Mouse (Mus musculus) thymus, adult 2 months (tissue): ENCODE data around the gene Scyl2.

Experiments
- CTCF ChIP-seq: fragments of 200-500 bp; IDR thresholded peaks from 2 replicates; pipeline ENCODE4 v1.5.1; 2012; ENCODE audit warnings: mild to moderate bottlenecking, control low read depth, low read length, moderate library complexity, borderline replicate concordance; ENCODE audit not compliant: control insufficient read depth, poor library complexity, insufficient read depth; ENCODE audit errors: extremely low read depth
- POLR2A ChIP-seq: fragments of 200-500 bp; IDR thresholded peaks from 2 replicates; pipeline ENCODE4 v1.6.1; 2012; ENCODE audit warnings: mild to moderate bottlenecking, low read length, control low read depth, moderate library complexity; ENCODE audit not compliant: control insufficient read depth, poor library complexity, insufficient read depth; ENCODE audit errors: extremely low read depth

DNA sequence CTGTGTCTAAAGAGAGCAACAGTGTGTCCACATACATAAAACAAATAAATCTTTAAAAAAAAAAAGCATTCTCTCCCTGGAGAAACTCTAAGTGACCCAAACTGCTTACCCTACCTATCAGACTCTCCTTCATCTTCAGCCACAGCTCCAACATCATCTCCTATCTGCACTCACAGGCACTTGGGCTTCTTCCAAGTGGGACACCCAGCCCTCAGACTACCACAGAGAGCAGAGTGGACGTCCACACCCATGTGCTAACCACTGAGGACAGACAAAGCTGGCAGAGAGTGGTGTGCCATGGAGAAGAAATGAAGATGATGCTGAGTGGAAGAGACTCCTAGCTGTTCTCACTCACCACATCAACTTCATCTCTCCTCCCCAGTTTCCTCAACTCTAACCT lies 90.6 kb downstream of the Scyl2 start:
- TF ChIP-seq POLR2A = no peak
- TF ChIP-seq CTCF = no peak
